Mouse (Mus musculus) kidney, postnatal 36 days (tissue): ENCODE results near the gene Thra.
A peak's percentile ranks its signal among the peaks of the same experiment; 100 is the strongest.

ENCODE experiments used
- DNase-seq, 2 experiments: peaks; one replicate each; pipeline ENCODE4 v3.0.0; 2021 to 2022; ENCODE audit warnings: mixed read lengths in 2 of 2

The Thra gene

DNA sequence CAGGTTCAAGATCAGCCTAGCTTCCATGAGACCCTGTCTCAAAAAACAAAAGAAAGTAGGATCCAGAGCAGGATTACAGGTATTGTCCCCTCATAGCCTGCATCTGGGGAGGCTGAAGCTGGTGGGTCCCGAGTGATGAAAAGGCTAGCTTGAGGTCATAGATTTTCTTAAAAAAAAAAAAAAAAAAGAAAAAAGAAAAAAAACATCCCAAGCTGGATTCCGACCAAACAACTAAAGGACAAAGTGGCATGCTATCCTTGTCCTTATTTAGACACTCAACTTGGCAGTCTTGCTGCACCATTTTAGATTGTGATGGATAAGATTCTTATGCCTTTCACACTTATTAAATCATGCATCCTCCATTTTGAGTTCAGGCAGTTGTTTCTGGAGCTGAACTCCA is 68.0 kb downstream of the Thra start:
- no peak for DNase-seq

DNA sequence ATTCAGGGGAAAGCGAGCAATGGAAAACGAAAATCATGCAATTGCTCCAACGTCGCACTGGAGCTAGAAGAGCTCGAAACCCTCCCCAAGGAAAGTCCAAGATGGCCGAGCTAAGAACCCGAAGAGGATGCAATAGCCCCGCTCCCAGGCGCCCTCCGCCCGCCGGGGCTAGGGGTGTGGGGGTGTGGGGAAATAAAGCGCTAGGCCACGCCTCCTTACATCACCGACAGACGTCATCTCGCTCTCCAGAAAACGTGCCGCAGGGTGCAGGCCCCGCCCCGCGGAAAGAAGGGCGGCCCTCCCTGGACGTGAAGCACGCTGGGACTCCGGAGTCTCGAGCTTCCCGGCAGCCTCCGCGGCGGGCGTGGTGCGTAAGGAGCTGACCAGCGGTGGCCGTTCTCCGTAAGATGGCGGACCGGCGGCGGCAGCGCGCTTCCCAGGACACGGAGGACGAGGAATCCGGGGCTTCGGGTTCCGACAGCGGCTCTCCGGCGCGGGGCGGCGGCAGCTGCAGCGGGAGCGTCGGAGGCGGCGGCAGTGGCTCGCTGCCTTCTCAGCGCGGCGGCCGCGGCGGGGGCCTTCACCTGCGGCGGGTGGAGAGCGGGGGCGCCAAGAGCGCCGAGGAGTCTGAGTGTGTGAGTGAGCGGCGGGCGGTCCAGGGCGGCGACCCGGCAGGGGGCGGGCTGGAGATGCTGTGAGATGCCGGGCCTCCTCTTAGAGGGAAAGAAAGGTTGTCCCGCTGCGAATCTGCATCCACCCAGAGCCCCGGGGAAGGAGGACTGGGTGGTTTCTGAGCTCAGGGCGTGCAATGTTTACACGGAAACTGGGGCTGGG is 69.2 kb downstream of the Thra start:
- DNase-seq: peak; percentile 99 to 100

DNA sequence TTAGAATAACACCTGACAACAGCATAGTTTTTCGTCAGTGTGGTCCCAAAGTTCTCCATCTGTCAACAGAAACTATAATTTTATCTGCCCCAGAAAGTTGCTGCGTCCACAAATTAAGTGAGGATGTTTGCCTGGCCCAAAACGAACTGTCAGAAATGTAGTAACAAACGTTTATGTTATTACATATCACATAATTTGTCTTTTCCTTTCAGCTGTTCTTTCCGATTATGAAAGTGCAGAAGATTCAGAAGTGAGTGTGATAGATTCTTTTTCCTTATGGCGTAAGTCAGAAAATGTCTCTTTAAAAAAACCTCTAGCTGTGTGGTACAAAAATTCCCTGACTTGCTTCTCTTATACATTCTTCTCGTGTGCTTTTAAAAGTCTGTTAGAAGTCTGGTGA is 70.2 kb downstream of the Thra start:
- DNase-seq: no peak

DNA sequence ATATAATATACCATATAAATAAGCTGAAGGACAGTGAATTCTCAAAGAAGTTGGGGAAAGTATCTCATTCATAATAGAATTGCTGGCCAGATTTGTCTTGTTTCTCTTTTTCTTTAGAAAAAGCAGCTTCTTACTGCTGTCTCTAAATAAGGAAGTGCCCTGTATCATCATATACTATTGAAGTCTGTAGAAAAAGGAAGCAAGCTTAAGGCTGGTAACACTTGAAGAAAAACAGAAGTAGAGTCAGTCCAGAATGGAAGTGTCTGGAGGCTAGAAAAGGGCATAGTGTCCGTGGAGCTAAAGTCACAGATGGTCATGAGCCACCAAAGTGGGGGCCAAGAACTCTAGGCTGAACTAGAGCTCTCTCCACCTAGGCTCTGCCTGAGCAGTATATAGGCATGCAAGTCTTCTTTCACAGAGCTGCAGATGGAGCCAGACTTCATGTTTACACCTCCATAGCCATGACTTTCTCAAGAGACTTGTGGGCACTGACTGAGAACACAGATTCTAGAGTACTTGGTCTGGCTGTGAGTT is 76.3 kb downstream of the Thra start:
- no peak for DNase-seq
